Mouse (Mus musculus) heart, adult 2 months (tissue): ENCODE data around the gene Rnf220.

Source experiments
- CTCF ChIP-seq: fragments of 200-600 bp; IDR thresholded peaks from 2 replicates; pipeline ENCODE4 v1.8.1; 2022; ENCODE audit warnings: antibody characterized with exemption, mild to moderate bottlenecking, moderate library complexity
- EP300 ChIP-seq: fragments of 200-500 bp; IDR thresholded peaks from 2 replicates; pipeline ENCODE4 v1.6.1; 2011; ENCODE audit warnings: low read depth, low read length, control low read depth; ENCODE audit not compliant: insufficient read depth

DNA sequence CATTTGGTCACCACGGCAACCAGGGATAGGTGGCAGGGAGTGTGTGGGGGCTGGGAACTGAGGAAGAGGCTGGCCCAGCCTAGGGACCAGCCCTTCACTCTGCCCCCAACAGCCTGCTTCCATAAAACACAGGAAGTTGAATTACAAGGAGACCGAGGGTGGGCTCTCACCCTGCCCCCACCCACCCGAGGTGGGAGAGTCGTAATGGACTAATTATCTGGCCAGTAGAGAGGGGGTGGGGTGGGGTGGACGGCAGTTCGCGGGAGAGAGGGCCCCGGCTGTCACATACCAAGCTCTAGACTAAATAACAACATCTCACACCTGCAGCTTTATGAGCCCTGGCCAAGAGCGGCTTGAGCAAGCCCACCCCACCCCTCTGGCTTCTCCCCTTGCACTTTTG, 104.9 kb downstream of the Rnf220 start:
- TF ChIP-seq CTCF = no peak
- TF ChIP-seq EP300 = no peak
